Mouse (Mus musculus): Measurements from ENCODE around the gene Ssu72.

- TF ChIP-seq POLR2A (IDR thresholded peaks at IDR 0.05; ENCODE audit: insufficient read depth, low read depth, low read length) (no peak), CTCF (IDR thresholded peaks at IDR 0.05) (no peak), EP300 (IDR thresholded peaks at IDR 0.05; ENCODE audit: insufficient read depth, low read depth, low read length) (no peak)
Observed at GRCm38 (mm10) chr4:155773335-155774078, 68.9 kb downstream of the Ssu72 start.

Measured in heart, adult 2 months (tissue).